8 mouse cellular contexts compared by ENCODE assay signal in the genomic region with DNA sequence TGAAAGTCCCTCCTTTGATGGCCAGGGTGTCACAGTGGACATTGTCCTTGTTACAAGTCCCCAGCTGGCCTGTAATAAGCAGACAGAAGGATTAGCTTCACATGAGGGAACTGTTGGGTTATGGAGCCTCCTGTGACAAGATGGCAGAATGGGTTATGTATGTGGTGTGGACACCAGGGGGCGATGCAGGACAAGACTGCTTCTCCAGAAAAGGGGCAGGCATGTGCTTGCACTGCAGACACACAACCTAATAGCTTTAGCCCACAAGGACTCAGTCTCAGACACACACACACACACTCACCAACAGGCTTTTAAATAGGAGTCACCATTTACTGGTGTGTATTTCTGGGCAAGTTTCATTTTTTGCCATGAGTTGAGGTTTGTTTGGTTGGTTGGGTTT. TPM values are rescaled to one million over a fixed set of nuclear protein-coding genes. Genes with fewer than 3 reads are reported as not detected.
A peak's percentile ranks its signal among the peaks of the same experiment; 100 is the strongest.
DNase-seq lines count a peak whose midpoint lies in the region; ATAC-seq and TF ChIP-seq lines count a peak whose summit lies in the region.
"Had no signal": no experiment of that assay in that cellular context is flagged by ENCODE, and none has a peak within 500 bp of the region (broad histone marks: within the 10 kb centered on the region; RNA-seq: fewer than 3 reads in every experiment).

No protein-coding gene starts in this region.

- no peaks in the 10 kb centered on the region for H3K27me3 ChIP-seq in forebrain, postnatal 0 days (ENCODE audit: insufficient read depth, low read length)
- no peaks in the 10 kb centered on the region for H3K27me3 ChIP-seq in liver, adult 2 months (ENCODE audit: control insufficient read depth, insufficient read depth, low read length)
- H3K27me3 ChIP-seq: hindbrain, embryonic 15.5 days had no signal

- TF ChIP-seq POLR2A in brain, embryonic 14.5 days (IDR thresholded peaks at IDR 0.05; ENCODE audit: borderline replicate concordance, extremely low read depth, insufficient read depth, insufficient read length, poor library complexity, severe bottlenecking), result no peak
- TF ChIP-seq POLR2A in liver, adult 2 months (IDR thresholded peaks at IDR 0.05; ENCODE audit: extremely low read depth, insufficient read depth, low read length), result no peak

- intact Hi-C loops in left cerebral cortex, postnatal 4 days (cut with DNase I), result no loop called here
- intact Hi-C loops in left cerebral cortex, postnatal 36 days (cut with DNase I), result no loop called here

- H3K4me2 ChIP-seq in forebrain, postnatal 0 days (ENCODE audit: low read depth), result no peak overlapping the region
- H3K4me2 ChIP-seq: hindbrain, embryonic 15.5 days had no signal

- ATAC-seq in forebrain, postnatal 0 days, result no peak

- H3K27ac ChIP-seq in forebrain, postnatal 0 days (ENCODE audit: low read depth, low read length), result no peak overlapping the region
- H3K27ac ChIP-seq in liver, adult 2 months (replicated peaks; ENCODE audit: insufficient read depth, low read depth, low read length), result peak overlapping the region; percentile 94
- H3K27ac ChIP-seq: hindbrain, embryonic 15.5 days had no signal

- H3K36me3 ChIP-seq in forebrain, postnatal 0 days (ENCODE audit: insufficient read depth), result no peaks in the 10 kb centered on the region
- H3K36me3 ChIP-seq in liver, adult 2 months (ENCODE audit: control insufficient read depth, insufficient read depth, low read length), result no peaks in the 10 kb centered on the region
- H3K36me3 ChIP-seq: hindbrain, embryonic 15.5 days had no signal

- no peaks in the 10 kb centered on the region for H3K4me1 ChIP-seq in forebrain, postnatal 0 days (ENCODE audit: insufficient read depth)
- H3K4me1 ChIP-seq in liver, adult 2 months (ENCODE audit: control insufficient read depth, insufficient read depth, low read length), result peaks cover 17% of the 10 kb centered on the region
- H3K4me1 ChIP-seq: hindbrain, embryonic 15.5 days had no signal

- WGBS in forebrain, postnatal 0 days, result 5% methylated on average over 1 of the region's 1 CpGs
- 13% methylated on average over 1 of the region's 1 CpGs for WGBS in liver, adult 2 months

- no peak overlapping the region for H3K9ac ChIP-seq in forebrain, postnatal 0 days
- peak overlapping the region; percentile 67; the same call in 1 of the 2 replicates for H3K9ac ChIP-seq in liver, adult 2 months (ENCODE audit: low read depth, low read length)
- H3K9ac ChIP-seq: hindbrain, embryonic 15.5 days had no signal

- no peaks in the 10 kb centered on the region for H3K79me2 ChIP-seq in liver, adult 2 months (ENCODE audit: control insufficient read depth, insufficient read depth, low read length)

- H3K9me3 ChIP-seq in forebrain, postnatal 0 days (ENCODE audit: low read length), result no peaks in the 10 kb centered on the region
- H3K9me3 ChIP-seq: hindbrain, embryonic 15.5 days had no signal

- no peak overlapping the region for H3K4me3 ChIP-seq in forebrain, postnatal 0 days (ENCODE audit: low read depth, low read length)
- no peak overlapping the region for H3K4me3 ChIP-seq in liver, adult 2 months (ENCODE audit: insufficient read depth, low read depth, low read length)
- H3K4me3 ChIP-seq: hindbrain, embryonic 15.5 days had no signal

- peak; percentile 67 for DNase-seq in left cerebral cortex, postnatal 4 days
- DNase-seq in left cerebral cortex, postnatal 36 days (ENCODE audit: low spot score in 2 of 2), result no peak
- peak; percentile 23 for DNase-seq in Muller cell, postnatal 12 days (ENCODE audit: inconsistent ontology term)
- peak; percentile 80 for DNase-seq in brain, embryonic 14.5 days (ENCODE audit: low read depth)
- peak; percentile 17 for DNase-seq in forebrain, postnatal 0 days
- DNase-seq in liver, adult 2 months (ENCODE audit: extremely low read depth, low read depth, low spot score), result peak; percentile 77
- peak; percentile 79 for DNase-seq in retina, postnatal 1 day

- peak; percentile 62; the same call in 1 of the 2 replicates for TF ChIP-seq CTCF in brain, embryonic 14.5 days (IDR thresholded peaks at IDR 0.05; ENCODE audit: borderline replicate concordance, extremely low read depth, insufficient read depth, insufficient read length)
- TF ChIP-seq CTCF in forebrain, postnatal 0 days (IDR thresholded peaks at IDR 0.05; ENCODE audit: low read depth), result peak; percentile 61
- TF ChIP-seq CTCF in liver, adult 2 months (IDR thresholded peaks at IDR 0.05; ENCODE audit: low read depth, low read length), result peak; percentile 85

RNA-seq across cellular contexts. Expression of a gene that starts 16.8 kb away (rescaled TPM):
- total RNA-seq in left cerebral cortex, postnatal 4 days (2021), result not detected
- total RNA-seq in left cerebral cortex, postnatal 36 days (2021), result not detected
- polyA plus RNA-seq in brain, embryonic 14.5 days (2012; rRNA removed), result not detected in 2 replicates
- not detected in 2 replicates for total RNA-seq in forebrain, postnatal 0 days (2014; rRNA removed)
- polyA plus RNA-seq in forebrain, postnatal 0 days (2015; fragmentation: Nextera tagmentation; extraction: Ambion mirVana), result not detected in 2 replicates
- total RNA-seq in liver, adult 2 months (2014; rRNA removed), result 271 and 504 TPM in 2 replicates
- polyA plus RNA-seq in liver, adult 2 months (2012; rRNA removed), result 213 and 453 TPM in 2 replicates
- polyA plus RNA-seq: hindbrain, embryonic 15.5 days had no signal

RNA-seq across cellular contexts. Expression of a gene that starts 18.4 kb away (rescaled TPM):
- total RNA-seq in left cerebral cortex, postnatal 4 days (2021), result not detected
- not detected for total RNA-seq in left cerebral cortex, postnatal 36 days (2021)
- polyA plus RNA-seq in brain, embryonic 14.5 days (2012; rRNA removed), result not detected in 2 replicates
- not detected in 2 replicates for total RNA-seq in forebrain, postnatal 0 days (2014; rRNA removed)
- polyA plus RNA-seq in forebrain, postnatal 0 days (2015; fragmentation: Nextera tagmentation; extraction: Ambion mirVana), result not detected in 2 replicates
- total RNA-seq in liver, adult 2 months (2014; rRNA removed), result 819 and 925 TPM in 2 replicates
- polyA plus RNA-seq in liver, adult 2 months (2012; rRNA removed), result 768 and 1,045 TPM in 2 replicates
- polyA plus RNA-seq: hindbrain, embryonic 15.5 days had no signal

Comparison
In these comparisons a context has a peak if more than half of its experiments do, and no peak if none do; other contexts are left out.
1. DNase-seq: peak in left cerebral cortex, postnatal 4 days (single experiment), Muller cell, postnatal 12 days (single experiment), brain, embryonic 14.5 days (single experiment), forebrain, postnatal 0 days (single experiment), liver, adult 2 months (single experiment) and retina, postnatal 1 day (single experiment); none in left cerebral cortex, postnatal 36 days (0 of 2).
2. RNA of a gene that starts 16.8 kb away (total RNA-seq): 271 to 504 TPM in liver, adult 2 months; not detected in left cerebral cortex, postnatal 4 days, not detected in left cerebral cortex, postnatal 36 days and not detected in forebrain, postnatal 0 days; every median in the first group is over 100 times any median in the second.
3. RNA of a gene that starts 18.4 kb away (total RNA-seq): 819 to 925 TPM in liver, adult 2 months; not detected in left cerebral cortex, postnatal 4 days, not detected in left cerebral cortex, postnatal 36 days and not detected in forebrain, postnatal 0 days; every median in the first group is over 100 times any median in the second.
4. Peak in every context shown above with its lines, with median percentiles within 50 percentile points of each other: CTCF ChIP-seq.